Mouse (Mus musculus): ENCODE results near the gene Cabp4. TPM values are rescaled to one million over a fixed set of nuclear protein-coding genes. Genes with fewer than 3 reads are reported as not detected.
"Not testable (repeated sequence)": the region's sequence is repeated elsewhere in the genome, so short reads cannot be mapped to it uniquely, and the experiment has no call there.

Gene Cabp4
- polyA plus RNA-seq, 1 experiment from 2014 or later = 0.14 TPM

DNA sequence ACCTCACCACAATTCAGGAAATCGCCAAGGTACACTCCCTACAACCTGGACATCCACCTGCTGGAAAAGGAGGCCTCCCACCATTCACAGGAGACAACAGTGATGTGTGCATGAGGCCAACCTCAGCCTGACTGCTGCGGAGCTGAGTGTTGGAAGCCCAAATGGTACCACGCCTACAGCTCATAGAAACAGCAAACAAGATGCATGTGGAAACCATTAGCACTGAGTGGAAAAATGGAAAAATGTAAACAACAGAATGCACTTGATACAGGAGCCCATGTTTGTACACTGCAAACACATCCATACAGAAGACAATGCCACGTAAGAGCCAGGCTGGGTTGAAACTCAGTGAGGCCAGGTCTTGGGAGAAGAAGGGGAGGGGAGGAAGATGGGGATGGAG is 19.4 kb downstream of the Cabp4 start:
- H3K9me3 ChIP-seq = no peaks in the 10 kb centered on the region
- H3K27me3 ChIP-seq (replicated peaks; ENCODE audit: low read depth, poor library complexity, severe bottlenecking) = no peaks in the 10 kb centered on the region
- DNase-seq (ENCODE audit: low spot score) = no peak
- peaks cover 43% of the 10 kb centered on the region for H3K4me1 ChIP-seq
- no peak overlapping the region for H3K27ac ChIP-seq (replicated peaks)
- 77% methylated on average over 4 of the region's 4 CpGs for WGBS
- peaks cover 22% of the 10 kb centered on the region for H3K36me3 ChIP-seq (replicated peaks)
- no peak overlapping the region for H3K4me3 ChIP-seq

DNA sequence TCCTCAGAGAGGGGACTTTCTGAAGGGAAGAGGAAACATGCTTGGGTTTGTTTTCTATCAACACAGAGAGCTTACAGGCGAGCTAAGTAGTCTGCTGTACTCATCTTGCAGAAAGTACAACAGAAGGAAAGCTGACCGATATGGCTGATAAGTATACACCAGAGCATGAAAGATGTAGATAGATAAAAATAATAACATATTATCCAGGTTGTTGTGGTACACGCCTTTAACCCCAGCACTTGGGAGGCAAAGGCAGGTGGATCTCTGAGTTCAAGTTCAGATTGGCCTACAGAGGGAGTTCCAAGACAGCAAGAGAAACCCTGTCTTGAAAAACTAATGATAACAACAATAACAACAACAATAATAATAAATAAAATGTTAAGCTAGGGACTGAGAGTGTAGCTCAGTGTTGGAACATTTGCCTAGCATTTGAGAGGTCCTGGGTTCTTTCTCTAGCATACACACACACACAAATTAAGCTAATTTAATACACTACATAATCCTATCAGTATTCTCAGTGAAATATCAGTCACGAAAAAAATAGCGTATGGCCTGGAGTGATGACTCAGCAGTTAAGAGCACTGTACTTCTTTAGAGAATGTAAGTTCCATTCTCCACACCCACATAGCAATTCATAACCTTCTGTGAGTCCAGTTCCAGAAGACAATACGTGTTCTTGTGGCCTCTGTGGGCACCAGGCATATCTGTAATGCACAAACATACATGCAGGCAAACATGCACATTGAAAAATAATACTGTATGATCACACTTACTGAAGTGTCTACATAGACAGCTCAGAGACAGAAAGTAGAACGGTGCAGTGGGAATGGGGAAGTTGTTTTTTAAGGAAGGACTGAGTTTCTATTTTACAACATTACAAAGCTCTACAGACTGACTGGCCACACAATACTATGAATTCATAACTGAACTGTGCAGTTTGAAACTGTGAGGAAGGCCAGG is 21.1 kb downstream of the Cabp4 start:
- Histone ChIP-seq H3K9me3 (no peaks in the 10 kb centered on the region), H3K36me3 (replicated peaks) (peaks cover 15% of the 10 kb centered on the region), H3K4me3 (no peak overlapping the region), H3K27ac (replicated peaks) (no peak overlapping the region), H3K4me1 (peaks cover 42% of the 10 kb centered on the region), H3K27me3 (replicated peaks; ENCODE audit: low read depth, poor library complexity, severe bottlenecking) (no peaks in the 10 kb centered on the region)
- DNase-seq (ENCODE audit: low spot score) = no peak
- 84% methylated on average over 7 of the region's 7 CpGs for WGBS

DNA sequence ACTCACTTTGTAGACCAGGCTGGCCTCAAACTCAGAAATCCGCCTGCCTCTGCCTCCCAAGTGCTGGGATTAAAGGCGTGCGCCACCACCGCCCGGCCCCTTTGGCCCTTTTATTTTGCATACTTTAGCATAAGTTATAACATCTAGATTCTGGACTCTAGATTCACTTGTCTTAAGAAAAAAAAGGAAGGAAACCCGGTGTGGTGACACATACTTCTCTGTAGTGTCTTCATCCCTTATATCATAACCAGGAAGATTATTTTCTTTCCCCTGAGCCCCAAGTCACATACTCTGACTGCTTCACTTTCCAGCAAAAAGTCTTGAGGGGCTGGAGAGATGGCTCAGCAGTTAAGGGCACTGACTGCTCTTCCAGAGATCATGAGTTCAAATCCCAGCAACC is 21.9 kb downstream of the Cabp4 start:
- Histone ChIP-seq H3K4me3 (peak overlapping the region; percentile 63; the same call in 1 of the 2 replicates), H3K27ac (replicated peaks) (peak overlapping the region; percentile 92; the same call in 1 of the 2 replicates)
- 59% methylated on average over 6 of the region's 6 CpGs for WGBS

GRCm38 (mm10) chr19:4121097-4121805 is 22.6 kb downstream of the Cabp4 start:
- Histone ChIP-seq H3K4me1 (peaks cover 28% of the 10 kb centered on the region), H3K9me3 (no peaks in the 10 kb centered on the region), H3K27me3 (replicated peaks; ENCODE audit: low read depth, poor library complexity, severe bottlenecking) (no peaks in the 10 kb centered on the region), H3K4me3 (peak overlapping the region; percentile 63), H3K36me3 (replicated peaks) (peaks cover 25% of the 10 kb centered on the region), H3K27ac (replicated peaks) (peak overlapping the region; percentile 92)
- WGBS = 3% methylated on average over 38 of the region's 38 CpGs
- peak; percentile 96 for DNase-seq (ENCODE audit: low spot score)

More for the DNA sequence above, 21.9 kb downstream of the Cabp4 start:
- H3K4me1 ChIP-seq = peaks cover 35% of the 10 kb centered on the region
- H3K27me3 ChIP-seq (replicated peaks; ENCODE audit: low read depth, poor library complexity, severe bottlenecking); H3K9me3 ChIP-seq; DNase-seq (ENCODE audit: low spot score): not testable (repeated sequence)
- peaks cover 18% of the 10 kb centered on the region for H3K36me3 ChIP-seq (replicated peaks)

- Histone ChIP-seq H3K4me3 (peak overlapping the region; percentile 63), H3K4me1 (peaks cover 24% of the 10 kb centered on the region), H3K27ac (replicated peaks) (no peak overlapping the region), H3K9me3 (no peaks in the 10 kb centered on the region), H3K36me3 (replicated peaks) (peaks cover 32% of the 10 kb centered on the region), H3K27me3 (replicated peaks; ENCODE audit: low read depth, poor library complexity, severe bottlenecking) (no peaks in the 10 kb centered on the region)
- WGBS = 96% methylated on average over 2 of the region's 2 CpGs
- DNase-seq (ENCODE audit: low spot score) = no peak
These were observed 23.3 kb downstream of the Cabp4 start for GRCm38 (mm10) chr19:4120496-4120895.

DNA sequence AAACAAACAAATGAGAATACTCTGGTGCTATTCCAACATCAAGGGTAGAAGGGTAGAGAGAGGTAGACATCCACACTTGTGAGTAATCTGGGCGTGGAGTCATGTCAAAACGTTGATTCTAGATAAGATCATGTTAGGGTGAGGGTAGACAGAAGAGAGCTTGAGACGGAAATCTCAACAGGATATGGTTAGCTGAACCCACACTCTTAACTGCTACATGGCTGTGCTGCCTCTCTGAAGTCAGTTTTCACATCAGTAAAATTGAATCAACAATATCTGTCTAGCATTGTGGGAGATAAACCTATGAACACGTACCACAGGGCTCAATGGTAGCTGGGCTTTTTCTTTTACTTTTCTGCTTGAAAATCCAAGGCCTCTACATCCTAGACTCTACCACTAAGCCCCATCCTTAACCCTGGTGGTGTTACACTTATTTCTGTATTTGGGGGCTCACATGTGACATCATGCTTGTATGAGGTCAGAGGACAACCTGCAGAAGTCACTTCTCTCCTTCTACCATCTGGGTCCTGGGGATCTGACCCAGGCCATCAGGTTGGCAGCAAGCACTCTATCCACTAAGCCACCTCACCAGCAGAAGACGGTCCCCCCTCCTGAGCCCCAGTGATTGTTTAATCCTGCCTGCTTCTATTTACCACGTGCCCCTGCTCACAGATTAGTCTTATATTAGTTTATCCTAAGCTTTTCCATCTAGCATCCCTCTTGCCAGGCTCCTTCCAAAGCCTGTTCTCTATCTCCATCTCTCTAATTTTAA is 23.9 kb downstream of the Cabp4 start:
- DNase-seq (ENCODE audit: low spot score) = no peak
- Histone ChIP-seq H3K4me1 (peaks cover 19% of the 10 kb centered on the region), H3K4me3 (peak overlapping the region; percentile 63; the same call in 1 of the 2 replicates), H3K27me3 (replicated peaks; ENCODE audit: low read depth, poor library complexity, severe bottlenecking) (no peaks in the 10 kb centered on the region), H3K36me3 (replicated peaks) (peaks cover 38% of the 10 kb centered on the region), H3K27ac (replicated peaks) (no peak overlapping the region), H3K9me3 (no peaks in the 10 kb centered on the region)
- WGBS = 88% methylated on average over 6 of the region's 6 CpGs

DNA sequence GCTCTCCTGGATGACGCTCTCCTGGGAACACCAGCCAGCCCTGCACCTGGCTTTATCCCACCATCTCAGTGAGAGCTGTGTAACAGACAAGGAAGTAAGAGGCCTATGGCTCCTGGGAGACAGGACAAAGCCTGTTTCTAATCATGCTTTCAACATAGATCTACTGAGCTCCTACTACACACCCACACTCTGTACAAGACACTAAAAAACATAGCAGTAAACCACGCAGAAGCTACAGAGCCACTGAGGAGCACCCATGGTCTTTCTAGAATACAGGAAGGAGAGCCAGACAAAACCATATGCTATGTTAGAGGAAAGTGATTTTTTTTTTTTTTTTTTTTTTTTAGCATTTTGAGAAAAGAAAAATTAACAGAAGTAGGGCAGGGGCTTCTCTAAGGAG is 25.5 kb downstream of the Cabp4 start:
- no peak overlapping the region for H3K4me3 ChIP-seq
- H3K9me3 ChIP-seq = no peaks in the 10 kb centered on the region
- no peaks in the 10 kb centered on the region for H3K27me3 ChIP-seq (replicated peaks; ENCODE audit: low read depth, poor library complexity, severe bottlenecking)
- 95% methylated on average over 2 of the region's 2 CpGs for WGBS
- H3K36me3 ChIP-seq (replicated peaks) = peaks cover 54% of the 10 kb centered on the region
- H3K4me1 ChIP-seq = peaks cover 26% of the 10 kb centered on the region
- DNase-seq (ENCODE audit: low spot score) = no peak
- H3K27ac ChIP-seq (replicated peaks) = no peak overlapping the region

DNA sequence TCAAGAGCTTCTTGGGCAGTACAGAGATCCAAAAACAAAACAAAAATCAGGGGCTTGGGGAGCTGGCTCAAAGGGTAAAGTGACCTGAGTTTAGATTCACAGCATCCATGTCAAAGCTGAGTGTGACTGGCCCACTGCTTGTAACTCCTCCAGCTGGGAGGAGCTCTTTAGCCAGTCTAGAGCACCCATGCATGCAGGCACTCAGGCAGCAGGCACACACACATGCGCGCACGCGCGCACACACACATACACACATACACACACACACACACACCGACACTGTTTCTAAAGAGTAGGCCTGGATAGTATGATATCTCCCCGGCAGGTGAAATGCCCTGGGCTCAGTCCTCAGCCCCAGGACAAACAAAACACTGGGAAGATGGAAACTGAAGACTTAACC is 26.8 kb downstream of the Cabp4 start:
- Histone ChIP-seq H3K27ac (replicated peaks) (no peak overlapping the region), H3K36me3 (replicated peaks) (peaks cover 67% of the 10 kb centered on the region), H3K4me1 (peaks cover 32% of the 10 kb centered on the region), H3K27me3 (replicated peaks; ENCODE audit: low read depth, poor library complexity, severe bottlenecking) (no peaks in the 10 kb centered on the region), H3K9me3 (no peaks in the 10 kb centered on the region), H3K4me3 (no peak overlapping the region)
- 97% methylated on average over 7 of the region's 7 CpGs for WGBS
- no peak for DNase-seq (ENCODE audit: low spot score)

- Histone ChIP-seq H3K36me3 (replicated peaks) (peaks cover 79% of the 10 kb centered on the region), H3K4me3 (no peak overlapping the region)
- WGBS = 83% methylated on average over 11 of the region's 11 CpGs
These were observed 28.0 kb downstream of the Cabp4 start for GRCm38 (mm10) chr19:4115816-4116215.

DNA sequence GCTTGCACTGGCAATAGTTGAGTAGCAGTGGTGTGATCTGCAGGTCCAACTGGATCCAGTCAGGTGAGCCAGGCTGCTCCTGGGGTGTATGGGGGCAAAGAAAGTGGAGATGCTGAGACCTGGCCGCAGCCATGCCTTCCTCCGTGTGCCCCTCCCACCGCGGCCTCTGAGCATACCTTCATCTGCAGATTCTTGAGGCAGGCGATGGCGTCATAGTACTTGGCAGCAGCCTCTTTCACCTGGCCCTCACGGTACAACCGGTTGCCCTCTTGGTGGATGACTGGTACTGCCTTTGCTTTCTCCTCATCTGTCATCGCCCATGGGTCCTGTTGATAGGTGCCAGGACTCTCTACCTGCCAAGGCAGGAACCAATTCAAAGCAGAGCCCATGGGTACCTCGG is 28.7 kb downstream of the Cabp4 start:
- WGBS = 92% methylated on average over 10 of the region's 10 CpGs
- H3K36me3 ChIP-seq (replicated peaks) = peaks cover 79% of the 10 kb centered on the region
- no peak overlapping the region for H3K4me3 ChIP-seq
- DNase-seq (ENCODE audit: low spot score) = no peak
- no peaks in the 10 kb centered on the region for H3K27me3 ChIP-seq (replicated peaks; ENCODE audit: low read depth, poor library complexity, severe bottlenecking)
- H3K9me3 ChIP-seq = no peaks in the 10 kb centered on the region
- H3K27ac ChIP-seq (replicated peaks) = no peak overlapping the region
- H3K4me1 ChIP-seq = peaks cover 22% of the 10 kb centered on the region

More at GRCm38 (mm10) chr19:4115816-4116215, 28.0 kb downstream of the Cabp4 start:
- no peaks in the 10 kb centered on the region for H3K27me3 ChIP-seq (replicated peaks; ENCODE audit: low read depth, poor library complexity, severe bottlenecking)
- no peaks in the 10 kb centered on the region for H3K9me3 ChIP-seq
- no peak overlapping the region for H3K27ac ChIP-seq (replicated peaks)
- peaks cover 29% of the 10 kb centered on the region for H3K4me1 ChIP-seq
- no peak for DNase-seq (ENCODE audit: low spot score)

GRCm38 (mm10) chr19:4114551-4114950 is 29.3 kb downstream of the Cabp4 start:
- no peak for DNase-seq (ENCODE audit: low spot score)
- H3K27ac ChIP-seq (replicated peaks) = no peak overlapping the region
- H3K27me3 ChIP-seq (replicated peaks; ENCODE audit: low read depth, poor library complexity, severe bottlenecking) = no peaks in the 10 kb centered on the region
- no peaks in the 10 kb centered on the region for H3K9me3 ChIP-seq
- H3K4me3 ChIP-seq = no peak overlapping the region
- H3K4me1 ChIP-seq = peaks cover 20% of the 10 kb centered on the region
- WGBS = 92% methylated on average over 10 of the region's 10 CpGs
- H3K36me3 ChIP-seq (replicated peaks) = peaks cover 79% of the 10 kb centered on the region

DNA sequence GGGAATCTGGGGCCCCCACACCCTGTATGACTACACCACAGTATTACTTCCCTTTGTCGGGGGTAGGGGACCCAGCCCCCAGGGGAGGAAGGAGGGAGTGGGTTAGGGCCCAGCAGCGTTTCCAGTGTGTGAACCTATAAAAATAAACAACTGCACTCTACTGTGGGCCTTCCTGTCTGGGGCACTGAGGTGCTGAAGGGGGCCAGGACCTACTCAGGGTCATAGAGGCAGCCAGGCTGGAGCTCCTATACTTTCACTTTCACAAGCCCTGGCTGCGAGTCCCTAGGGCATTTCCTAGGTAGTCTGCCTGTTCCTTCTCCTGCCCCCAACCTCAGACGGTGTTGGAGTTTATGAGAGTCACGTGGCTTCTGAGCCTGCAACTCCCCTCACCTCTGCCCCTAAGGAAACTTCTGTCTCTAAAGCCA is 30.0 kb downstream of the Cabp4 start:
- peaks cover 76% of the 10 kb centered on the region for H3K36me3 ChIP-seq (replicated peaks)

More for the DNA sequence above, 30.0 kb downstream of the Cabp4 start:
- H3K9me3 ChIP-seq = no peaks in the 10 kb centered on the region
- H3K27ac ChIP-seq (replicated peaks) = no peak overlapping the region; the same call in 1 of the 2 replicates
- no peak for DNase-seq (ENCODE audit: low spot score)
- peak overlapping the region; percentile 28; the same call in 1 of the 2 replicates for H3K4me3 ChIP-seq
- no peaks in the 10 kb centered on the region for H3K27me3 ChIP-seq (replicated peaks; ENCODE audit: low read depth, poor library complexity, severe bottlenecking)
- 58% methylated on average over 5 of the region's 5 CpGs for WGBS
- peaks cover 20% of the 10 kb centered on the region for H3K4me1 ChIP-seq
